ENCODE assay signal across 12 mouse cellular contexts in genomic region chr4:136807448-136808009, GRCm38 (mm10). TPM values are rescaled to one million over a fixed set of nuclear protein-coding genes. Genes with fewer than 3 reads are reported as not detected.
A peak's percentile ranks its signal among the peaks of the same experiment; 100 is the strongest.
DNase-seq lines count a peak whose midpoint lies in the region; ATAC-seq and TF ChIP-seq lines count a peak whose summit lies in the region.
"Had no signal": no experiment of that assay in that cellular context is flagged by ENCODE, and none has a peak within 500 bp of the region (broad histone marks: within the 10 kb centered on the region; RNA-seq: fewer than 3 reads in every experiment).

No protein-coding gene starts in this region.

- H3K9ac ChIP-seq in forebrain, embryonic 12.5 days: peak overlapping the region; percentile 13; the same call in 1 of the 2 replicates
- peak overlapping the region; percentile 32; the same call in 1 of the 2 replicates for H3K9ac ChIP-seq in midbrain, embryonic 11.5 days (ENCODE audit: low read length)
- H3K9ac ChIP-seq: heart, embryonic 13.5 days had no signal

- H3K9me3 ChIP-seq in E14TG2a.4 (ENCODE audit: low read length): no peaks in the 10 kb centered on the region
- H3K9me3 ChIP-seq in forebrain, embryonic 12.5 days: no peaks in the 10 kb centered on the region
- H3K9me3 ChIP-seq in midbrain, embryonic 11.5 days (ENCODE audit: control insufficient read depth, low read length): no peaks in the 10 kb centered on the region
- H3K9me3 ChIP-seq: G1E; heart, embryonic 13.5 days had no signal

- no peak for TF ChIP-seq CTCF in E14TG2a.4 (conservative IDR thresholded peaks at IDR 0.05; ENCODE audit: low read length)

- H3K36me3 ChIP-seq in E14TG2a.4 (ENCODE audit: insufficient read depth, low read length): no peaks in the 10 kb centered on the region
- H3K36me3 ChIP-seq in forebrain, embryonic 12.5 days (replicated peaks): peaks cover 9% of the 10 kb centered on the region
- 0 out of 2 replicates have a peak, but pooled peaks cover 5% of the 10 kb centered on the region for H3K36me3 ChIP-seq in midbrain, embryonic 11.5 days (ENCODE audit: control insufficient read depth, insufficient read depth, low read length)
- H3K36me3 ChIP-seq: G1E; heart, embryonic 13.5 days had no signal

- peaks cover 82% of the 10 kb centered on the region for H3K4me1 ChIP-seq in E14TG2a.4 (replicated peaks; ENCODE audit: low read depth, low read length)
- H3K4me1 ChIP-seq in forebrain, embryonic 12.5 days: peaks cover 93% of the 10 kb centered on the region
- peaks cover 54% of the 10 kb centered on the region for H3K4me1 ChIP-seq in midbrain, embryonic 11.5 days (ENCODE audit: control insufficient read depth, insufficient read depth, low read length)

- 0 out of 2 replicates have a peak overlapping the region, but pooled peaks have one; percentile 20 for H3K4me3 ChIP-seq in E14TG2a.4 (replicated peaks; ENCODE audit: low read length)
- no peak overlapping the region for H3K4me3 ChIP-seq in forebrain, embryonic 12.5 days (replicated peaks)
- H3K4me3 ChIP-seq in midbrain, embryonic 11.5 days (ENCODE audit: low read depth, low read length): no peak overlapping the region
- H3K4me3 ChIP-seq: heart, embryonic 13.5 days had no signal

- H3K27ac ChIP-seq in forebrain, embryonic 12.5 days: peak overlapping the region; percentile 56
- H3K27ac ChIP-seq in midbrain, embryonic 11.5 days (ENCODE audit: low read depth, low read length): 0 out of 2 replicates have a peak overlapping the region, but pooled peaks have one; percentile 0
- H3K27ac ChIP-seq: heart, embryonic 13.5 days had no signal

- DNase-seq in 3134 (ENCODE audit: extremely low read depth, insufficient read length, low spot score): peak; percentile 50
- no peak for DNase-seq in midbrain, embryonic 11.5 days (ENCODE audit: low spot score, missing footprints)
- no peak for DNase-seq in embryo, embryonic 11 days
- DNase-seq in layer of hippocampus, adult 9-10 months (ENCODE audit: low spot score): no peak
- DNase-seq: kidney, postnatal 4 days; thymus, postnatal 25 days had no signal

- no peaks in the 10 kb centered on the region for H3K27me3 ChIP-seq in E14TG2a.4 (ENCODE audit: insufficient read depth, low read length)
- H3K27me3 ChIP-seq in forebrain, embryonic 12.5 days: no peaks in the 10 kb centered on the region
- no peaks in the 10 kb centered on the region for H3K27me3 ChIP-seq in midbrain, embryonic 11.5 days (ENCODE audit: control insufficient read depth, insufficient read depth, low read length)

- ATAC-seq in forebrain, embryonic 12.5 days (ENCODE audit: low FRiP score): no peak
- ATAC-seq in midbrain, embryonic 11.5 days (ENCODE audit: low FRiP score): peak; percentile 41; the same call in 1 of the 2 replicates
- ATAC-seq in CD4-positive, CD25-positive, alpha-beta regulatory T cell, adult 4 months: no peak
- ATAC-seq: inflammation-experienced regulatory T-cells, adult 6 months had no signal

- 43% methylated on average over 11 of the region's 11 CpGs for WGBS in forebrain, embryonic 12.5 days
- WGBS in midbrain, embryonic 11.5 days: 50% methylated on average over 11 of the region's 11 CpGs

- H3K4me2 ChIP-seq in forebrain, embryonic 12.5 days: no peak overlapping the region
- no peak overlapping the region for H3K4me2 ChIP-seq in midbrain, embryonic 11.5 days
- H3K4me2 ChIP-seq: heart, embryonic 13.5 days had no signal

RNA-seq across cellular contexts. Expression of gene Ephb2, which starts 28.3 kb away (rescaled TPM):
- 20.3 and 30.2 TPM in 2 replicates for polyA plus RNA-seq in forebrain, embryonic 12.5 days (2016; fragmentation: Nextera tagmentation; extraction: Ambion mirVana)
- 28.8 and 33.7 TPM in 2 replicates for polyA plus RNA-seq in midbrain, embryonic 11.5 days (2014; fragmentation: Nextera tagmentation; extraction: Ambion mirVana)
- not detected for polyA plus RNA-seq in CD4-positive, CD25-positive, alpha-beta regulatory T cell, adult 4 months (2017; shearing (Covaris generic))

Comparison
In these comparisons a context has a peak if more than half of its experiments do, and no peak if none do; other contexts are left out.
1. RNA of gene Ephb2, which starts 28.3 kb away (polyA plus RNA-seq): 28.8 to 33.7 TPM in midbrain, embryonic 11.5 days and 20.3 to 30.2 TPM in forebrain, embryonic 12.5 days; not detected in CD4-positive, CD25-positive, alpha-beta regulatory T cell, adult 4 months; every median in the first group is over 10 times any median in the second.